Mouse (Mus musculus): ENCODE measurements around the gene Slc4a8.

DNA sequence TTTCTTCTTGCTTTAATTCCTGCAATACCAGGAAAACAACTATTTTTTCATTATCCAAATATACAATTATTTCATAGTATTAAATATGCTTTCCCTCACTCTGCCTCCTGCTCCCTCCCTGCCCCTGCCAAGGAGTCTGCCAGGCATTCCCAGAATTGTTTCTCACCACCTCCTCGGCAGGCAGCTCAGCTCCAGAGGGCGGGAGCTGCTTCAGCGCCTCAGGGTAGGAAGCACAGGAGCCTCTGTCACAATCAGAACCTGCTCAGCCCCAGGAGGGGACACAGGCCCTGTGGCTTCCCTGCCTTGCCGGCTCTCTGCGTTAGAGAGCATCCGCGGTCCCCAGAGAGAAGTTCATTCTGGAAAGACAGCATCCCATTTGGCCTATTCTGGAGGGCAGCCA lies 71.2 kb downstream of the Slc4a8 start:
- TF ChIP-seq CTCF (IDR thresholded peaks at IDR 0.05; ENCODE audit: borderline replicate concordance, insufficient read depth, low read depth, low read length) = no peak
- no peak for TF ChIP-seq POLR2A (IDR thresholded peaks at IDR 0.05; ENCODE audit: borderline replicate concordance, insufficient read depth, low read length)
